Mouse (Mus musculus): ENCODE measurements around the gene Tmem117.

Tmem117 gene

DNA sequence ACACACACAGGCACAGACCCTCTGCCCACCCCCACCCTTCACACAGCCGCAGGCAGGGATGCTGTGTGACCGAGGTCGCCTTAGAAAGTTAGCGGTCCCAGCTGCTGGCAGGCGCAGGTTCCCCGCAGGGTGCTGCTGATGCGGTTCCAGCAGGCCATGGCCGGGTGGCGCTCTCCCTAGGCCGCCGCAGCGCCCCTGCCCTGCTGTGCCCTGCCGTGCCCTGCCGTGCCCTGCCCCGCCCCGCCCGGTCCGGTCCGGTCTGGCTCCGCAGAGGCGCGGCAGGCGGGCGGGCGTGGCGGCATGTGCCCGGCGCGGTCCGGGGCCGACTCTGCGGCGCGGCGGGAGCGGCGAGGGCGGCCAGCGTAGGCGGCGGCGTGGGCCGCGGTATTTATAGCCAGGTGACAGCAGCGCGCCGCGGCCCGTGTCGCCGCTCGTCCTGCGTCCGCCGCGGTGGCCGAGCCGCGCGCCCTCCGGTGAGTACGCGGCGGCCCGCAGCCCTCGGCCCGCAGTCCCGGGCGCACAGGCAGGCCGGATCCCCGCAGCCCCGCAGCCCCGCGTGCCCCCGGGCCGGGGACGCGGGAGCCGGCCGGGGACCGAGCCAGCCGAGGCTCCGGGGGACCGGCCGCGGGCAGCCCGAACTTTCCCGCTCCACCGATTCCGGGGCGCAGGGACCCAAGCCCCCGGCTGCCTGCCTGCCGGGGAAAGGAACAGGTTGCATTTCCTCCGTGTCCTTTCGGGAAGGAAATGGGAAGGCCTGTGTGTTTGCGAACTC, at the start of gene Tmem117:
Tmem117 (plus strand) TSS at position 403 of the 772 bp plus-strand sequence.
- no peak for DNase-seq (ENCODE audit: low spot score)

DNA sequence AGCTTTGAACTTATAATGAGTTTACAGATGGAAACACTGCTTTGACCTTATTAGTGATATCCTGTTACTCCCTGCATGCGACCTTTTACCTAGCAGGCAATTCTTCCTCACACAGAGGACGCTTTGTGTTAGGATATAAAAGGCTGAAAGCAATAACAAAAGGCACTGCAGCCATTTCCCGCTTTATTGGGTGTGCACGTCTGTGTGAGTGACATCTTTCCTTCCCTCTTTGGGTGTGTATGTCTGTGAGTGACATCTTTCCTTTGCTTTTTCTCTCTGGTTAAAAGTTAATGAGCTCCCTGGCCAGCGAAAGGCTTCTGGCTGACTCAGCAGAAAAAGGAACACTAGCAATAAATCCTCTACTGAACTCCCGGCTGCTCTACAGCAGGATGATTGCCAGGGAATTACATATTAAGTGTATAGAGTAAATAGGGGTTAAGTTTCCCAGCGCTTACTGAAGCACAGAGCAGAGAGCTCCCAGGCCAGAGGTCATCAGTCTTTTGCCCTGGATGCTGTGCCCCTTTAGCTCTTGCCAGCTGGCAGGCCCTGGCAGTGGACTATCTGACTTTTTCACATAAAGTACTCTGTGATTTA, 46.9 kb upstream of the Tmem117 start:
- peak; percentile 93 for DNase-seq (ENCODE audit: low spot score)

DNA sequence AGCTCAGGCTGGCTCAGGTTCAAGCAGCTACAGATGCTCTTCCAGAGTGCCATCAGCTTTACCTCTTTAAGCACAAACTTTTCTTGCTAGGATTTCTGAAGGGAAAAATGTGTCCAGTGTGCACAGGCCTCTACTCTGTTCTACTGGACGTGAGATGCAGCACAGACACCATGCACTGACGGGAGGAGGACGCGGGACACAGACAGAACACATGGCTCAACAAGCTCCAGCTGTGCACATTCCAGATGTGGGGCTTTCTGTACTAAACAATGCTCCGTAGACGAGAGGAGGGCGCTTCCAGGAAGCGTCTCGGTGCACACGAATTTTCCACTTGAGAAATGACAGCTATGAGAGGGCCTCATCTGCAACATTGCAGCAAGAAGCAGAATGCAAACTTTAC, 45.9 kb upstream of the Tmem117 start:
- no peak for DNase-seq (ENCODE audit: low spot score)

DNA sequence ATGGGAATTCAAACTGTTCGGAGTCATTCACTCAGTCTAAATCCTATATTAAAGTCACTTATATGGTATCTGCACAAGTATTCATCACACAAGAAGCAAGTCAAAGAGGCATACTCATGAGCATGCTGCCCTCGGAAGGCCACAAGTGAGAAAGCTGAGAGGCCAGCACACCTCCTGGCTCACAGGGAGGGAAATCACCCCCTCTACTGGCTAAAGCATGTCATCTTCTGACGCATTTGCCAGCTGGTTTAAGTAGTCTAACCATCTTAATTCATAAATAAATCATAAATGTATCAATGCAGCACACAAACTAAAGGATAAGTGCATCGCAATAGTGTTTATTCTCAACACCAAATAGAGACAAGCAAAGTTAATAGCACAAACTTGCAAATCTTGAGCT, 44.3 kb upstream of the Tmem117 start:
- DNase-seq (ENCODE audit: low spot score) = peak; percentile 44

DNA sequence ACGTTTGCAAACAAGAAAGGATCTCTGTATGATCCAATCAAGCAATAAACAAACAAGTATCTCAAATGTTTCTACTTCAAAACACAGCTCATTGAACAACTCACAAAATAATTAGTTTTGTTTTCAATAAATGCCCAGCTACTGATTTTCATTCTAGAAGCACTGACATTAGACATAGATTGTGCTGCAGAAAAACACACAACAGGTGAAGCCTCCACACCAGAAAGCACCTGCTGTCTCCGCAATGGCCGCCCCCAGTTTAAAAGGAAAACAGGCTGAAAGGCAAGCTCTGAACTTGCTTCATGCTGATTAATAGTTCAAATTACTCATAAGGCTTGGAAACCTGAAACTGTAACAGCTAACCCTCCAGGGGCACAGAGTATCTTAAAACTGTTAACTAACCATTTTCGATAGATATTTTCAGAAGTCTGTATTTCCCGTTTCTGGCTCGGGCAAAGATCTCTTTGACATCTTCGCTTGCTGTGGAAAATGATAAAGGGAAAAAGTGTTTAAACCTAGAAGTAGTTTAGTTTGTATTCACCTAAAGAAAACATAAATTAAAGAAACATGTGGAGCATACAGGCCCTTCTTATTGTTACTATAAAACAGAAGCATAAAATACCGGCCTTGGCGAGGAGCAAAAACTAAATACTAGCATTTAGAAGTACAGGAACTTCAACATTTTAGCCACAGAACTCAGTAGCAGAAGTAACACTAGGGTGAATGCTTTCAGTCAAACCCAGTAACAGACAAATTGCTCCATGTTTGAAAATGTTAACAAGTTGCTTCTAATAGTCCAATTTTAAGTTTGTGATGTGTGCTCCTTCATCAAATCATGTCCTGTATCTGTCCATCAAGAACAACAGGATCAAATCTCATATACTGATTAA, 41.0 kb upstream of the Tmem117 start:
- DNase-seq (ENCODE audit: low spot score) = no peak

DNA sequence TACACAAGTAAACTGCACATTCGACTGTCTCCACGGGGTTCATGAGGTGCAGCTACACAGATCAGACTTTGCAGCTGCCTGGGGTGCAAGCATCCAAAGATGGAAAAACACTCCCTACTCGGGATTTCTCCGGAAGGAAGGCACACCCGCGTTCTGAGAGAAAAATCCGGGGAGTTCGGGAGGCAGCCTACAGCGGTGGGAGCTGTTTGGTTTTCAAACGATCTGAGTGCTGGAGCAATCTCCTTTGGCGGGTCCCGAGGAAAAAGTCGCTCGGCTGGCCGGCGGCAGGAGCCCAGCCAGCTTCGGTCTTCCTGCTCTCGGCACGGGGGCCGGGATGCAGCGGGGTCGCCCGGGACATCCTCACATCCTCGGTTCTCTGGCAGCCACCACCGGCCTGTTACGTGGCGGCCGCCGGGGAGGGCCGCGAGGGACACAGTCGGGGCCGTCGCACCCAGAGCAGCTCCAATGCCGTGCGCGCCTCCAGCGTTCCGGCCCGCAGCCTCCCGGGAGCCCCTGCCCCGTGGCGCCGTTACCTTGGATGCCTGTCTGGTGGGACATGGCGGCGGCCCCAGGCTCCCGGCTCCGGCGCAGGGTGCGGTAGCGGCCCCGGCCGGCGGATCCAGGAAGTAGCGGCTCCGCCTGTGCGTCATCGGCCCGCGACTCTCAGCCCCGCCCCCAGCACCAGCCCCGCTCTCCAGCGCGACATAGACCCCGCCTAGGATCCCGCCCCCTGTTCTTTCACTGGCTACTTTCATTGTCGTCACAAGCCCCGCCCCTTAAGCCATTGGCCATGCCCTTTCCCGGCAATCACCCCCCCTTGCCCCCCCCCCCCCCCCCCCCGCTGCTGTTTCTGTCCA, 39.6 kb upstream of the Tmem117 start, which contains the start of gene Twf1:
Twf1 (minus strand) TSS at position 671 of the 857 bp plus-strand sequence.
- peak; percentile 99 for DNase-seq (ENCODE audit: low spot score)

DNA sequence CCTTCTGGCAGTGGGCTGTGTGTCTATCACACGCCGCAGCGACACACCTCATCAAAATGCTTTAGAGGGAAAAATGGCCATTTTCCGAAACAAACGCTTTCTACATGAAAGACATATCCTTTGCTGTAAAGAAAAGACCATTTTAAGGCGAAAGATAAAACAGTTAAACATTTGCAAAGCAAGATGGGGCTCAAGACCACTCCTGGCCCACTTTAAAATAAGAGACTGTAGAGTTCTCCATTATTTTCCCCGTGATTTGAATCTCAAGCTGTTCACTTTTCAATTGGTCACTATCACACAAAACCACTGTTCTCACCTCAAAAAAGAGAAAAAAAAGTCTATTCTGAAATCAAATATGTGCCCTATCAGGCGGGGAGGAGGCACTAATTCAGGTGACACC, 38.9 kb upstream of the Tmem117 start:
- DNase-seq (ENCODE audit: low spot score) = no peak

DNA sequence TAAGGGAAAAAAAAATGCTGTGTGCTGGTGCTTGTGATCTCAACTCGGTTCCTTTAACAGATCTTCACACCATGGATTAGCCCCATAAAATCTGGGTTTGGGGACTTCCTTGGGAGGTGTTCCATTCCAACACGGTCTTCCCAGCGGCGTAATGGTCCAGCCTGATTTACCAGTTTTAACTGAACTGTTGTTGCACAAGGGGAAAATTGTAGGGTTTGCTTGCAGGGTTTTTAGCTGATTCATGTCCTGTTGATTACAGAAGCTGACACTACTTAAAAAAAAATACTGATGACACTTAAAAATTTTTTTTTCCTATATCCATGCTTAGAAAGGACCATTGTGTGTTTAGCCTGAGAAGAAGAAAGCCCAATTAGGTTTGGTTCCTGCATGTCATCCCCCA, 37.7 kb upstream of the Tmem117 start:
- no peak for DNase-seq (ENCODE audit: low spot score)

DNA sequence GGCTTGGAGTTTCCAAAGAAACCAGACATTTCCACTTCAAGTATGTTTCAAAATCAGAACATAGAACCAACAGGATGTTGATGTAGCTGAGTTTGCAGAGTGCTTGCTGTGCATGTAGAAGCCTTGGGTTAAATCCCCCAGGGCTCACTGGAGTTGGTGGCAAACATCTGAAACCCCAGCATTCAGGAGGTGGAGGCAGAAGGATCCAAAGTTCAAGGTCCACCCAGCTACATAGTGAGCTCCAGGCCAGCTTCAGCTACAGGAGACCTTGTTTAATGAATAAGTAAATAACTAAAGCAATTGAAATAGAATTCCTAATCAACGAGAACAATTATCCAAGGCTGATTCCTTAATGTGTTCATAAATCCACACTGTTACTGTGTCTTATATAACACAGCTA, 35.4 kb upstream of the Tmem117 start:
- no peak for DNase-seq (ENCODE audit: low spot score)

DNA sequence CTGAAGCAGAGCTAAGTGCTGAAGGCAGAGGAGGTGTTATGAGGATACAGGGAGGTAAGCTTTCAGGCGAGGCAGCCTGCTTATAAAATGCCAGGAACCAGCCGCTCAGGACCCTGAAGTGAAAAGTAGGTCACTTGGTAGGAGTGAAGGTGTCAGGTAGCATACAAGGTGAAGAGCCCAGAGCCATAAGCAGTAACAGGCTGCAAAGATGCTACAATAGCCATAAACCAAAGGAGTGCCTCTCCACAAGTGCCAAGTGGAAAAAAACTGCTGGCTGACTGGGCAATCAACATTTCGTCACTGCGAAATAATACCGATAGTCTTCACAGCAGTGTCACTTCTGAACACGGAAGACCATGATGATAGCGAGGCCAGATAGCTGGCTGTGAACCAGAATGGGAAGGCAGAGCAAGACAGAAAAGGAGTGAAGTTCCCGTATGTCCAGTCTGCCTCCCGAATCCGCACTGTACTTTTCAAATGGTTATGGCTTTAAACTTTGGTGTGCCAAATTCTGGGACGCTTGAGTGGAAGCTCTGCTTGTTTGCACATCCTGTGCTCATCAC, 28.8 kb upstream of the Tmem117 start:
- DNase-seq (ENCODE audit: low spot score) = no peak

DNA sequence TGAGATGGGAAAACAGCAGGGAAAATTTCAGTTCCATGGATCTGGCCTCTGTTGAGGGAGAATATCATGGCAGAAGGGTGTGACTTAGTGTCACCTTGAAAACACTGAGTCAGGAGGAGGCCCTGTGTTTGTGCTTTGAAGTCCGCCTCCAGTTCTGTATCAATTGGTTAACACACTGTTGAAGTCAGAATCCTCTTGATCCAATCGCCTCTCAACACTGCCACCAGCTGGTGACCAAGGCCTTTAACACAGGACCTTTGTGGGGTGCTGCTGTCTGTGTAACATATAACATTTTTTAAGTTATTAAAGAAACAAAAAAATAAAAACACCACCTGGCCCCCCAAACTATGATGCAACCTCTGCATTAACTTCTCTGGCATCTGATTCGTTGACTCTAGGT, 27.7 kb upstream of the Tmem117 start:
- peak; percentile 79 for DNase-seq (ENCODE audit: low spot score)

DNA sequence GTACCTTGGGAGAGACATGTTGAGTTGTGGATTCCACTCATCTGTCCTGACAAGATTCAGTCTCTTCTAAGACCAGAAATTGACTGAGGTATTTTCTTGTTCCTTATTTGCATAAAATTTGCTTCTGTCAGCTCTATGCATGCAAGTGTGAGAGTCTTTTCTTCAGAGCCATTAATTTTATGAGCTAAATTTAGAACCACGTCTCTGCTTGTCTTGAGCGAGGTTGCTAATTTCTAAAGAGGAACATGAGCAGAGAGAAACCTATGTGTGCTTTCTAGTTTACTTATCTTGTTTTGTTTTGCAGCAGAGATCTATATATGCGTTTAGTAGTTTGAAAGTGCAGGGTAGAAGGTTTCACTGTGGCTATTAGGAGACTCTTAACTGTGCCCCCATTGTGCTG, 26.6 kb upstream of the Tmem117 start:
- no peak for DNase-seq (ENCODE audit: low spot score)

DNA sequence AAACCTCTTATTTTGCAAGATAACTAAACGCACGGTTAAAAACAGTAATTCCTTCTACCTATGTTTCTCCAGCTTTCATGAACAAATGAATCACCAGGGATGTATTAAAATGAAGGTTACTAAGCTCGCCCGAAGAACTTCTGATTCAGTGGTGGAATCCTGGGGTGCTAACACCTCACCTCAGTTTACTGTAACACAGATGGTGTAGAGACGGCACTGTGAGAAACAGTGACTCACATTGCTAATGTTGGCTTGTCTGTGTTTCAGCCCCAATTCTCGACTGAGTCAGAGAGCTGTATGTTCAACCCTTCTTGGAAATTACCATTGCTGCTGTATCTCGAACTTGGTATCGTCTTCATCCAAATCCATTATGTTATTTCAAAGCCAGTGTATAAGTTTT, 21.3 kb upstream of the Tmem117 start:
- no peak for DNase-seq (ENCODE audit: low spot score)

DNA sequence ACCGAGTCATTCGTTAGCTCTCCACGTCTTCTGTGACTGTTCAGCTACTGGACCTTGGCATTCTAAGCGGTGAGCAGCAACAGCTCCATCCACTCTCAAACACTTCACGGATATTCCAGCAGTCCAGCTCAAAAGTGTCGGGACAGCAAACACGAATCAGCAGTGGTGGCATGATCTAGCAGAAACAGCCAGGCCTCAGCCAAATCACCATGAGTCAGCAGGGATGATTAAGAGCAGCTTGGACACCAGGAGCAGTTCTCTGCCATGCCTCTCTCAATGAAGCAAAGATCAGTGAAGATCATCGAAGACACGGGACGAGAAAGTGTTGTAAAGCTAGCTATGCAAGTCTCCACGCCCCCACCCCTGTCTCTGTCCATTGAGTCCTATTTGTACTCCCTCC, 13.0 kb upstream of the Tmem117 start:
- no peak for DNase-seq (ENCODE audit: low spot score)

DNA sequence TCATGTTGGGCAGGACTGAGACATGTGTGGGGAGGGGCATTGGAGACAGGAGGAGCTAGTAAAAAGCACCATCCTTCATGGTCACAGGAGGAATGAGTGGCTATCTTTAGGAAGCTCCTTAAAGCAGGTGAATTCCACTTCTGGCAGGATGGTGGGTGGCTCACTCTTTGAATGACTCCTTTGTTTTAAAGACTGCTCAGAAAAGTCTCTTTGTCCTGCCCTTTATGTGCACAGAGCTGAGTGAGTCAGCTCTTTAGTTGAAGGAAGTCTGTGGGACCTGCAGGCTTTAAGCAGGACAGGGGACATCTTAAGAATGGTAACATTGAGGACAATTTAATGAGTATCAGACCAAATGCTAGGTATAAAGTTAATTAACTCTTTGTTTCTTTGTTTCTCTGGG, 8.1 kb upstream of the Tmem117 start:
- no peak for DNase-seq (ENCODE audit: low spot score)

DNA sequence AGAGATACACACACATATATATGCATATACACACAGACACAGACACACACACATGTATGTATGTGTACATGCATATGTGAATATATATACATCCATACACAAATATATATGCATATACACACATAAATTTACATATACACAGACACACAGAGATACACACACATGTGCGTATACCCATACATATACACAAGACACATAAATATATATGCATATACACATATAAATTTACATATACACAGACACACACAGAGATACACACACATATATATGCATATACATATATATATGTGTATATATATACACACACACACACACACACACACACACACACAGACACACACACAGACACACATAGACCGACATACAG, 586 bp upstream of the Tmem117 start:
- DNase-seq (ENCODE audit: low spot score) = no peak

DNA sequence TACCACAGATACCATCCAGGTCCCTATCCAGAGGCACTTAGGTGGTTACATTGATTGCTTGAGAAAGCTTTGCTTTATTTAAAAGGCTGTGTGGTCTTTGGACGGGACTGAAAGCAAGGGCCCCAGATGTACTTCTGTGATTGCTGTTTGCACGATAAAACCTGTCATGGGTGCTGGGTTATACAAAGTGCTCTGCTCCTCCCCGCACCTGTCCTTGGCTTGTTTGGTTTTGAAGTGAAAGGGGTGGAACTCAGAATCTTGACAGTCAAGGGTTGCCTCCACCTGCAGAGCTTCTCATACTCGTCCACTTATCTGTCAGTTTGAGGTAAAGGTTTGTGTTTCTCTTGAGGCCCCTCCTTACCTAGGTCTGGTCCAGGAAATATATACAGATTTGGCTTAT, 1.5 kb downstream of the Tmem117 start:
- no peak for DNase-seq (ENCODE audit: low spot score)

DNA sequence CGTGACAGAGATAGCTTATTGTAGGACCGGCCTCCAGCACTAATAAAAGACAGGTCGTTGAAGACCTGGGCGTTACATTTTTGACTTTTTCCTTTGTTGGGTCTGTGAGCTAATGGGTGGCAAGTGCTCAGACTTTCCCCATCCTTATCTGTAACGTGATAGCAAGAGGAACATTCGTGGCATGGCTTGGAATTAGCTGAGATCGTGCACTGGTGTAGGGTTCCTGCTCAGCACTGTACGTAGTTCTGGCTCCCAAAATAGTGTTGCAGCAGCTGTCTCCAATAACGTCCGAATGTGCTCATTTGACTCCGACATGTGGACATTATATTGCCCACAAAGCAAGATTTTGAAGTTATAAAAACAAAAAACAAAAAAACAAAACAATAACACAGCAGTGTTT, 5.5 kb downstream of the Tmem117 start:
- no peak for DNase-seq (ENCODE audit: low spot score)

DNA sequence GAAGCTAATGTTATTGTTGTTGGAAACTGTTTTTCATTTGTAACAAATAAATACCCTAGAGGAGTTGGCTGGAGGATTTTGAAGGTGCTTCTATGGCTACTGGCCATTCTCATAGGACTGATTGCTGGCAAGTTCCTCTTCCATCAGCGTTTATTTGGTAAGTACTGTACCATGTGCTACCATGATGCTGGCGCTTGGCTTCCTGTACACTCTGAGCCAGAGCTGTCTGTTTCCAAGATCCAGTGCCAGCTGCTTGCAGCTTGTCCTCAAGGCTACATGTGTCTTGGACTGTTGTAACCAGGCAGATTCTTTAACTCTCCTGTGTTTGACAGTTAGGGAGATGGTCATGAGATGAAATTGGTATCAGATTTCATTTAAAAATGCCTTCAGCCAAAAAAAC, 9.2 kb downstream of the Tmem117 start:
- DNase-seq (ENCODE audit: low spot score) = peak; percentile 20

DNA sequence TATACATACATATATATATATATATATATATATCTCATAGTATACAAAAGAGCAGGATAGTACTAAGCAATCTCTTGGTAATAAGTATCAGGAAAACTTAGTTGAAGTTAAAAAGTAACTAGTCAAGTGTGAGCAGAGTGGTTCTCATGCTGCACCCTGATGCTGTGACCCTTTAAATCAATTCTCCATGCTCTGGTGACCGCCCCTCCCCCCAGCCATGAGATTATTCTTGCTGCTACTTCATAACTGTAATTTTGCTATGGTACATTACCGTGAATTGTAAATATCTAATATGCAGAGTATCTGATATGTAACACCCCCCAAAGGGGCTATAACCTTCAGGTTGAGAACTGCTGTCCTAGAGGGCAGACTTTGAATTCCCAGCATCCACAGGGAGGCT, 10.1 kb downstream of the Tmem117 start:
- no peak for DNase-seq (ENCODE audit: low spot score)

DNA sequence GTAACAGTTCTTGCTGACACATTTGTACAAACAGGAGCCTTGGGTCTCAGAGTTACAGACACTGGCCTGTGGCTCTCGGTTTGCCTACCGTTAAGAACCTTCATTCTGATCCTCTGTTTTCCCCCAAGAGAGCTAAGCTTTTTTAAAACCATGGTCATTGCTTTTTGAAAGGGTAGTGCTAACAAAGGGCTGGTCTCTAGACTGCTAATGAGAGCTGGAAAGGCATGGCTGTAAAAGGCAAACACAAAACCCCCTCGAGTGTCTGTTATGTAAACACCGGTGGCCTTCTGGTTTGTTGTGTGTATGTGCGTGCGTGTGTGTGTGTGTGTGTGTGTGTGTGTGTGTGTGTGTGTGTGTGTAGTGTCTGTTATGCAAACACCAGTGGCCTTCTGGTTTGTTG, 17.0 kb downstream of the Tmem117 start:
- DNase-seq (ENCODE audit: low spot score) = no peak

DNA sequence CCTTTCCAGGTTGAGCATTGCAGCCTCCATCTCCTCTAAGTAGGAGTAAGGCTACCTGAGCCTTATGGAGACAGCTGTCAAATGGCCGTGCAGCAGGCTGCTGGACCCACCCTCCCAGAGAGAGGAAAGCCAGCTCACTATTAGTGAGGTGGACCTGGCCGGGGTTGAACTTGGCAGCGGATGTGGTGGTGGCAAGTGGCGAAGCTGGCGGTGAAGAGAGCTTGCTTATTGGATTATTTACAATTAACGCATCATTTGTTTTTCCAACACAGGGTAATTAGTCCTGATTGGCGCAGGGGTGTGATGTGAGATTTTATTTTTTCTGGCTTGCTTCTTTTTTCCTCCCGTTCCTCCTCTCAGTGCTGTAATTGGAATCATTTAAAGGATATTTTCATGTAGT, 19.4 kb downstream of the Tmem117 start:
- DNase-seq (ENCODE audit: low spot score) = no peak
